Mouse (Mus musculus): ENCODE data around the gene Ankrd34a. TPM values are rescaled to one million over a fixed set of nuclear protein-coding genes. Genes with fewer than 3 reads are reported as not detected.

Gene Ankrd34a
- total RNA-seq, 2 experiments from 2014 or later = 56.6 to 57.0 TPM

DNA sequence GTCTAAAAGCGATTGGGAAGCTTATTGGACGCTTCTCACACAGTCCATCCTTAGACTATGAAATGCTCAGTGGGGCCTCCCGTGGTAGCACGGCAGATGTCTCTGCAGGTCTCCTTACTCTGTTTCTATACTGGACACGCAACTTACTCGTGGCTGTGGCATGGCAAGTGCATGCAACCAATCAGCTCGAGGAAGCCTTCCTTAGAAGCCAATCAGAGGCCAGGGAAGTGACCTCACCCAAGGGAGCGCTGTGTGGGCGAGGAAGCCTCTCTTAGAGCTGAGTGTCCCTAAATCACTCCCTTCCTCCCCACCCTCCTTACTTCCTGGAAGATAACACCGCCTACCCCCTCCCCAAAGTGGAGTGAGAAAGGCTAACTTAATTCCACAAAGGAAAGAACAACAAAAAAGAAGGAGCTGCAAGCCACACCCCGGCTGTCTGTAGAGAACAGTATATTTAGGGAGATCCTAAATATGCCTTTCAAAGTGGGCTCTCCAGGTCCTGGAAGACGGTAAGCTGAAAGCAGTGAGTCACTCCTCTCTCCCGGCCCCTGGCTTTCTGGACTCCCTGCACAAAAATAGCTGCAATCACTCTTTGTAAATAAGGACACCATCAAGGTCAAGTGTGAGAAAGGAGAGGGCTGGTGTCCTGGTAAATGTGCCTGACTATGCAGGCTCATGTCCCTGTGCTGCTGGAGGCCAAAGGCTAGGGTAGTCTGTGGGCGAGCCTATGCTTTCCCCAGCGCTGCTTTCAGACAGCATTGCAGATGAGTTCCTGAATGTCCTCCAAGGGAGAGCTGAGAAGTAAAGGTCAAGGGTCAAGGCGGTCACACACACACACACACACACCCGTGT lies 19.5 kb upstream of the Ankrd34a start, which contains the start of gene Gm16253:
Gm16253 (plus strand) TSS at position 295 of the 852 bp plus-strand sequence.
- DNase-seq (ENCODE audit: extremely low spot score in 1 of 2, low spot score in 2 of 2) = peak; percentile 90 to 92
- intact Hi-C loops (cut with DNase I) = loop anchor here (1.0 kb wide), 1 partner anchor 26 kb away; no protein-coding TSS in a partner anchor

DNA sequence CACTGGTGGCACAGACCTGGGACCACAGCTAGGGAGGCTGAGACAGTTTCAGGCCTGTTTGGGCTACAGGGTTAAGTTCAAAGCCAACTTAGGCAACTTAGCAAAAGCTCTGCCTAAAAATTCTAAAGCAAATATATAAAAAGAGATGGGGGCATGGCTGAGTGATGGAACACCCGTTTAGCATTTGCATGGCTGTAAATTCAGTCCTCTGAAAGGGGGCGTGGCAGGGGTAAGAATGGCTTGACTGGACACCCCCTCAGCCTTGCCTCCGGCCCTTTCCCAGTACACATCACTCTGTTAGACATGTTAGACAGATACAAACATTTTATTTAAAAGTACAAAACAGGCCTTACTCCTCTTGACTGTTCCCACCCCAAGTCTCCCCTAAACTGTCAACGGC lies 18.9 kb upstream of the Ankrd34a start:
- DNase-seq (ENCODE audit: extremely low spot score in 1 of 2, low spot score in 2 of 2) = no peak
- intact Hi-C loops (cut with DNase I) = no loop called here

DNA sequence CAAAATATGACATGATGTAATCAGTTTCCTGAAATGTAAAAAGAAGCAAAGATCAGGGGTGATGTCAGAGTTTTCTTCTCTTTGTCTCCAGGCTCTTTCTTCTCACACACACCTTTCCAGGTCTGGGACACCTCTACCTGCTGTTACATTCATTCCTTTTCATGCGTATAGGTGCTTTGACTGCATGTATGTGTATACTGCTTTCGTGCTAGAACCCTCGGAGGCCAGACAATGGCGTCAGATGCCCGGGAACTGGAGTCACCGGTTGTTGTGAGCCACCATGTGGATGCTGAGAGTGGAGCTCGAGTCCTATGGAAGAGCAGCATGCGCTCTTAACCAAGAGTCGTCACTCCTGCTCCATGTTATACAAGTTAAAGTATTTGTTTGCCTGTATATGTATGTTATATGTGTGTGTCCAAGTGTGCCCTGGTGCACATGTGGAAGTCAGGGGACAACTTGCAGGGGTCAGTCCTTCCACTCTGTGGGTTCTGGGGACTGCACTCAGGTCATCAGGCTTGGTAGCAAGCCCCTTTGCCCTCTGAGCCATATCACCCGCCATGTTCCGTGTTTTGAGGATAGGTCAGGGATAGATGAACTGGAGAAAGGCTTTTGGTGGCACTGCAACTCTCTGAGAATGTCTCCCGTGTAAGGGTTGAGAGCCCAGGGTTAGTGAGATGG lies 17.7 kb upstream of the Ankrd34a start:
- DNase-seq (ENCODE audit: extremely low spot score in 1 of 2, low spot score in 2 of 2) = no peak
- intact Hi-C loops (cut with DNase I) = no loop called here

DNA sequence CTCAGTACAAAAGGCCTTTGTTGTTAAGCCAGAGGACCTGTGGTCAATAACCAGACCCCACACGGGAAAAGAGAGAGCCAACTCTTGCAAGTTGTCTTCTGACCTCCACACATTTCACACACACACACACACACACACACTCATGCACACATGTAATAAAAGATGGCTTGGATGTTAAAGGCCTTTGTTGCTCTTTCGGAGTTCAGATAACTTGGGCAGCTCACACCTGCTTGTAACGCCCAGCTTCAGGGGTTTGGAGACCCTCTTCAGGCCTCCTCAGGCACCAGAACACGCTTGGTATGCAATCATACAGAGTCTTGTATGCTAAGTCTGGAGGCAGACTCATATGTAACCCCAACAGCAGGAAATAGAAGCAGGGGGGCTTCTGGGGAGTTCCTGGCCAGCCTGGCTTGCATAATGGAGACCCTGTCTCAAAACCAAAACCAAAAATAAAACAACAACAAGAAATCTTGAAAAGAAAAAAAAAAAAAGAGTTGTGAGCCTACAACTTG lies 17.1 kb upstream of the Ankrd34a start:
- intact Hi-C loops (cut with DNase I) = no loop called here
- no peak for DNase-seq (ENCODE audit: extremely low spot score in 1 of 2, low spot score in 2 of 2)

DNA sequence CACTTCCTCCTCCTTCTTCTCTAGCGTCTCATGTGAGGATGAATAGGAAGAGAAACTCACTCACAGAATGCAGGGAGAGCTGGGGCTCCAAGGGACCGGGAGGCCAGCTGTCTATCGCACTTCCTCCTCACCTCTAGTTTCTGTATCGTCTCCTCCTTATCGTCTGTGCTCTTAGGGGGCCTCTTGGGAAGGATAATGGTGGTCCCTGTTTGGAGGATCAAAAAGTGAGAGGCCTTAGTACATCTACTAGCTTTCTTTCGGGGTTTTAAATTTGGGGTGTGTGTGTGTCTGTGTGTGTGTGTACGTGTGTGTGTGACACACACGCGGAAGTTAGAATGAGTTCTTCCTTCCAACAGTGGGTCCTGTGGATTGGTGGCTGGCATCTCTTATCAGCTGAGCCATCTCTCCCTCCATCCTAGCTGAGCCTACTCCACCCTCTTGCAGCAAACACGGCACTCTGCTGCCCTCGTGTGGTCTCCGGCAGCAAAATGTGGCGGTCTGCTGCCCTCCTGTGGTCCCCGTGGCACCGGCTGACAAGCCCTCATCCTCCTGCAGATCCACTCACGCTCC lies 16.5 kb upstream of the Ankrd34a start:
- intact Hi-C loops (cut with DNase I) = loop anchor here (1.0 kb wide), 1 partner anchor 33 kb away; no protein-coding TSS in a partner anchor
- DNase-seq (ENCODE audit: extremely low spot score in 1 of 2, low spot score in 2 of 2) = peak; percentile 91

DNA sequence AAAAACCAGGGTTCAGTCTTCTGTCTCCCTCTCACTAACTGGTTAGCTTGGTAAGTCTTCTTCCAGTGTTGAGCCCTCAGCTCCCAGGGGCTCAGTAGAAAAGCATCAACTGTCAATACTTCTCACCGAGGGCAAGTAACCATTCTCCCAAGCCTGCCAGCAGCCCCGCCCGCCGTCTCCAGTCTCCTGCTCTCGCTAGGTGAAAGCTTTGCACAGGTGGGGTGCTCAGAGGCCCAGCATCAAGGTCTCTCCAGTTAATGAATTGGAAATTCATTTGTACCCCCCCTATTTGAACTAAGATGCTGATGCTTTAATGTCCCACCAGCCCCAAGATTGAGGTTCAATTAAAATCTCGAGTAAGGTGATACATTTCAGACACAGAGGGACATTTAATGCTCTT lies 15.3 kb upstream of the Ankrd34a start:
- intact Hi-C loops (cut with DNase I) = no loop called here
- DNase-seq (ENCODE audit: extremely low spot score in 1 of 2, low spot score in 2 of 2) = no peak

DNA sequence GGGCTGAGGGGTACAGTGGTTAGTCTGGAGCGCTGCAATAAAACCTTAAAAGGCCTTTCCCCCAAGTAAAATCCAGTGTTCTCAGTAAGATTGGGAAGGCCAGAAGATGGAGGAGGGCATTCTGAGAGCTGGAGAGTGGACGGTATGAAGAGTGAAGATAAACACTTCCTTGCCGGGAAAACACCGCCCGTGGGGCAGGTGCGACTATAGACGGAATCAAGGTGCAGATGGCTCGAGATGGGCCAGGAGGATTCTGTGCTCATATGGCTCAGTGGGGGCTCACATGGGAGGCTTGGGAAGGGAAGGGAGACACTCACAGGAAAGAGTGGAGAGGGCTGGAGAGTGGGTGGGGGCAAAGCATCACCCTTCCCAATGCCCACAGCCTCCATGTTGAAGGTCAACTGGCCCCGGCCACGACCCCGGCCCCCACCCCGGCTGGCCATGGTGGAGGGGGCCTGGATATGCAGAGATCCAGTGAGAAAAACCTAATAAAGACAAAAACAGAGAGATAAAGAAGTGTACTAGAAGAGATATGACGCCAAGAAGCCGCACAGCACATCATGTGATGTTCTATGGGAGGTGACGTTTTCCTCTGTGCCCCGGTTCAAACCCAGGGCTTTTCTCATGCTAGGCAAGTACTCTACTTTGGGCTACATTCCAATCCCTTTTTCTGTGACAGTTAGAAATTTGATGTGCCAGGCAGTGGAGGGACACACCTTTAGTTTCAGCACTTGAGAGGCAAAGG lies 14.5 kb upstream of the Ankrd34a start:
- intact Hi-C loops (cut with DNase I) = no loop called here
- no peak for DNase-seq (ENCODE audit: extremely low spot score in 1 of 2, low spot score in 2 of 2)

DNA sequence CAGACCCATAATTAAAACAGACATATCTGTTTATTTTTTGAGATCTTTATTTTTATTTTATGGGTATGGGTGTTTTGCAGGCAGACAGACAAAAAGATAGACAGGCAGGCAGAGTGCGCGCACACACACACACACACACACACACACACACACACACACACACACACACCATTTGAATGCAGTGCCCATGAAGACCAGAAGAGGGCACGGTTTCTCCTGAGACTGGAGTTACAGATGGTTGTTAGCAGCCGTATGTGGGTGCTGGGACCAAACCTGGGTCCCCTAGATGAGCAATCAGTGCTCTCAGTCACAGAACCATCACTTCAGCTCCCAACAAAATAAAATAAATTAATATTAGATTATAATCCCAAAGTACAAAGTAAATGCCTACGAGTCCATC lies 13.1 kb upstream of the Ankrd34a start:
- intact Hi-C loops (cut with DNase I) = no loop called here
- DNase-seq (ENCODE audit: extremely low spot score in 1 of 2, low spot score in 2 of 2) = no peak

DNA sequence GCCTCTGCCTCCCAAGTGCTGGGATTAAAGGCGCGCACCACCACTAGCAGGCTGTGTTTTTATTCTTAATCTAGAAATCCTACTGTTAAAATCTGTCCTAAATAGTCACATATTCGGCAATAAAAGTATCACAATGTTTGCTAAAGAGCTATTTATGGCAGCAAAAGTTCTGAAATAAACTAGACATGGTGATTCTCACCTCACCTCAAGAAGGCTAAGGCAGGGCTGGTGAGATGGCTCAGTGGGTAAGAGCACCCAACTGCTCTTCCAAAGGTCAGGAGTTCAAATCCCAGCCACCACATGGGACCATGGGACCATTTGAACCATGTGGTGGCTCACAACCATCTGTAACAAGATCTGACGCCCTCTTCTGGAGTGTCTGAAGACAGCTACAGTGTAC lies 5.8 kb upstream of the Ankrd34a start:
- intact Hi-C loops (cut with DNase I) = no loop called here
- no peak for DNase-seq (ENCODE audit: extremely low spot score in 1 of 2, low spot score in 2 of 2)

DNA sequence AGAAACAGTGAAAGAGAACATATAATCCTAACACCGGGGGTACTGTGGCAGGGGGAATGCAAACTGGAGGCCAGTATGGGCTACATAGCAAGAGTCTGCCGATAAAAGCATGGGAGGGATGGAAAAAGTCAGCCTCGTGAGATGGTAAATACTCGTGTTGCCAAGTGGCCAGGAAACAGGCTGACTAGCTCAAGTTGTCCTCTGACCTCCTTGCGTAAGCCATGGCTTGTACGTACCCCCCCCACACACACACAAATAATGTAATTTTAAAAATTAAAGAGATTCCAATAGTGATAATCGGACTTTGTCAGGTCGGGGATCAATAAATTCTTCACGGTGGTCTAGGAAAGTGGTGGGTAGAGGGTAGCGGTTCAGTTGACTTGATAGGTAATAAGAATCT lies 3.1 kb upstream of the Ankrd34a start:
- intact Hi-C loops (cut with DNase I) = no loop called here
- no peak for DNase-seq (ENCODE audit: extremely low spot score in 1 of 2, low spot score in 2 of 2)

DNA sequence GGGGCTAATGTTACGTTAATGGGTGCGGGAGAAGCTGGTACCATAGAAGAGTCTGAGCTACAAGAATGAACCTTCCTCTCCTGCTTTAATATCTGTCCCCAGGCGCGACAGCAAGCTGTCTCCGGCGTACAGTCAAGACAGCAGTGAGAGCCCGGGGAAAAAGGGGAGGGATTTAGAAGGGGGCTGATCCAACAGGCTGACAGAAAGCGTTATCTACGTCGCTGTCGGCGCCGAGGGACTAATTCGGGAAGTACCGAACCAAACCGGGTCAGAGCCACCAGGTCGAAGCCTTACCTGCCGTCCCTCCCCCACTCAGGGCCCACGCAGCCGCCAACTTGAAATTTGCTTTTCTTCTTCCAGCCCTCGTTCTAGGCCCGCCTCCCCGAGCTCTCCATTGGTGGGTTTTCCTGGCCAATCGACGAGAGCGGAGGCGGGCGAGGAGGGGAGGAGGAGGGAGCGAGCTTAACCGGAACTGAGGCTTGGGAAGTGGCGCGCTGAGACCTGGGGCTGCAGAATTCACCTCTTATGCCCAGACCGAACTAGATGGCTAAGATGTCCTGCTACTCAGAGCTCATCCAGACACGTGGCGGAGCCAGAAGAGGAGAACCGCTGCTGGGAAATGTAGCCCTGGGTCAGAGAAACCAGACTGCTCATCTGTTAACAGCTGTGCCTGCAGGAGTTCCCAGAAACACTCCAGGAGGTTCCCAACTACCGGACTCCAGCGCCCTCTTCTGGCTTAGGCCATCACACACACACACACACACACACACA lies 2.5 kb upstream of the Ankrd34a start, which contains the start of gene Polr3gl:
Polr3gl (minus strand) TSS at position 392 of the 771 bp plus-strand sequence.
- peak; percentile 88 to 96 for DNase-seq (ENCODE audit: extremely low spot score in 1 of 2, low spot score in 2 of 2)
- intact Hi-C loops (cut with DNase I) = no loop called here

DNA sequence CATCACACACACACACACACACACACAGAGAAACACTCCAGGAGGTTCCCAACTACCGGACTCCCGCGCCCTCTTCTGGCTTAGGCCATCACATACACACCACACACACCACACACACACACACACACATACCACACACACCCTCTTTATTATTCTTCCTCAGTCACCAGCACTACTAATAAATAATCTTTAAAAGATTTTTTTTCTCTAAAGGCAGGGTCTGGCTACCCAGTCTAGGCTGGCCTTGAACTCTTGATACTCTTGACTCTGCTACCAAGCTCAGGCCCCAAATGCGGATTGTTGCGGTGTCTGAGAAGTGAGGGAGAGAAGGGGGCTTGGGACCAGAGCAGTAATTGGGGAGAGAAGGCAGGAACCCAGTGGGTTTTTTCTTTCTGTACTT lies 1.6 kb upstream of the Ankrd34a start:
- intact Hi-C loops (cut with DNase I) = no loop called here
- no peak for DNase-seq (ENCODE audit: extremely low spot score in 1 of 2, low spot score in 2 of 2)

DNA sequence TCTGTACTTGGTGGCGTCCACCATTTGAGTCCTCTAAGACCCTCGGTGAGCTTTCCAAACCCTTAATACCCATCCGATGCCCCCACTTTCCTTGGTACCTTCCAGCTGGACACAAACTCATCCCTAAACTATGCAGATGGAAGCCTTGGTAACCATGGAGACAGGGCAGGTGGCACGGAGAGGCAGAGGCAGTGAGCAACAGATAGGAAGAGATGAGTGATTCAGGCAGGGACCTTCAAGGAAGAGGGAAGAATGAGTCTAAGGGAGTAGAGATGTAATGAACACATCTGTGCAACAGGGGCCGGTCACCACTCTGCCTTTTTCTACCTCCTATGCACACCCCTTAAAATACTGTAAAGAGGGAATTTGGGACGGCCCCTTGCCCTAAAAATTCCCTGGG lies 775 bp upstream of the Ankrd34a start:
- intact Hi-C loops (cut with DNase I) = no loop called here
- no peak for DNase-seq (ENCODE audit: extremely low spot score in 1 of 2, low spot score in 2 of 2)

DNA sequence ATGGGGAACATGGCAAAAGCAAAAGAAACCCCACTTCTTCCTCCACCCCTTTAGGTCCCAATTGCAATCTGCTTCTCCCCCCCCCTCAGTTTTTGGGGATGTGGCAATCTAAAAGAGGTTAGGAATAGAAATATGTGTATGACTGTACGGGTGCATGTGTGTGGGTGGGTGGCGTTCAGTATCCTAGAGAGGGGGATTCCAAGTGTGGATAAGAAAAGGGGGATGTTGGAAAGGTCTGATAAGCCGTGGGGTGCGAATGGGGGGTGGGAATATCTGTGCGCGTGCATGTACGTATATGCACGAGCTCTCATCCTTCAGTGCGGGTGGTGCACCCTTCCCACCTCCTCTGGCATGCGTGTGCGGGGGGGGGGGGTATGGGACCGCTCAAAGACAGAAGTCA lies 419 bp downstream of the Ankrd34a start:
- DNase-seq (ENCODE audit: extremely low spot score in 1 of 2, low spot score in 2 of 2) = peak in 1 of 2 experiments; percentile 54
- intact Hi-C loops (cut with DNase I) = no loop called here

DNA sequence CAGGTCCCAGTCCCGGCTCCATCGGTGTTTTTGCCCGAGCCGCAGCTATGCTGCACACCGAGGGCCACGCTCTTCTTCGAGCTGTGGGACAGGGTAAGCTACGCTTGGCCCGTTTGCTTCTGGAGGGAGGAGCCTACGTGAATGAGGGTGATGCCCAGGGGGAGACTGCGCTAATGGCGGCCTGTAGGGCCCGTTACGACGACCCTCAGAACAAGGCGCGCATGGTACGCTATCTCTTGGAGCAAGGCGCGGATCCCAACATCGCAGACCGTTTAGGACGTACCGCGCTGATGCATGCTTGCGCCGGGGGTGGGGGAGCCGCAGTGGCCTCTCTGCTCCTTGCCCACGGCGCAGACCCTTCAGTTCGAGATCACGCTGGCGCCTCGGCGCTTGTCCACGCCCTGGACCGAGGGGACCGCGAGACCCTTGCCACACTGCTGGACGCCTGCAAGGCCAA lies 1.0 kb downstream of the Ankrd34a start:
- intact Hi-C loops (cut with DNase I) = no loop called here
- DNase-seq (ENCODE audit: extremely low spot score in 1 of 2, low spot score in 2 of 2) = peak in 1 of 2 experiments; percentile 60

DNA sequence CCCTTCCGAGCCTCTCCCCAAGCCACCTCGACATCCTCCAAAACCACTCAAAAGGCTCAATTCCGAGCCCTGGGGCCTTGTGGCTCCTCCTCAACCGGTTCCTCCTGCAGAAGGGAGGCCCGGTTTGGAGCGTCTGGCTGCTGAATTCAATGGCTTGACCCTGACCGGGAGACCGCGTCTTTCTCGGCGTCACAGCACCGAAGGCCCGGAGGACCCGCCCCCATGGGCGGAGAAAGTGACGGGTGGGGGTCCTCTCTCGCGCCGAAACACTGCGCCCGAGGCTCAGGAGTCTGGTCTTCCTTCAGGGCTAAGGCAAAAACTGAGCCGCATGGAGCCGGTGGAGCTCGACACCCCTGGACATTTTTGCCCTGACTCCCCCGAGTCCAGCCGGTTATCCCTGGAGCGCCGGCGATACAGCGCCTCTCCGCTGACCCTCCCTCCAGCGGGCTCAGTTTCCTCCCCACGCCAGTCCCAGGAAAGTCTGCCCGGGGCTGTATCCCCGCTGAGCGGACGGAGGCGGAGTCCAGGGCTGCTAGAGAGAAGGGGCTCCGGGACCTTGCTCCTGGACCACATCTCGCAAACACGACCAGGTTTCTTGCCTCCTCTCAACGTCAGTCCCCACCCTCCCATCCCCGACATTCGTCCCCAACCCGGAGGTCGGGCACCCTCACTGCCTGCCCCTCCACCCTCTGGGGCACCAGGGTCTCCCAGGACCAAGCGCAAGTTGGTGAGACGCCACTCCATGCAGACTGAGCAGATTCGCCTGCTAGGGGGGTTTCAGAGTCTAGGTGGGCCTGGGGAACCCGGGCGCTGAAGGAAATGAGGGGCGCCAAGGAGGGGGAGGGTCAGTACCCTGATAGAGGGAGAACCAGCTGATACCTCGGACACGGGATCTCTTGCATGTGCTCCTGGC lies 2.0 kb downstream of the Ankrd34a start:
- peak in 1 of 2 experiments; percentile 87 for DNase-seq (ENCODE audit: extremely low spot score in 1 of 2, low spot score in 2 of 2)
- intact Hi-C loops (cut with DNase I) = no loop called here

DNA sequence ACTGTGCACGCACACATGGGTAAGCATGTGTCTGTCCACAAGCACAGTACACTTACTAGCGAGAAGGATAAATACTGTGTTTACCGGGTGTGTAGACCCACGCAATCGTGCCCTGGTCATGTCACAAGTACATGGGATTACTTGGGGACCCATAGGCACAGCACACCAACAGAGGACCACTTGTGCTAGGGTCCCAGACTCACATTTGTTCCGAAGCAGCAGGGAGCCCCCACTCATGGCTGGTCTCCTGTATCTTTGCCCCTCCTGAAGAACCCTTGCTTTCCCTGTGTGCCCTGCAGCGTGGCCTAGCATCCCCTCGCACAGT lies 2.6 kb downstream of the Ankrd34a start:
- intact Hi-C loops (cut with DNase I) = no loop called here
- DNase-seq (ENCODE audit: extremely low spot score in 1 of 2, low spot score in 2 of 2) = no peak
